Mouse (Mus musculus) heart, adult 2 months (tissue): ENCODE results near the gene Fus. TPM values are rescaled to one million over a fixed set of nuclear protein-coding genes. Genes with fewer than 3 reads are reported as not detected.

Source experiments
- DNase-seq, 2 experiments: peaks; one replicate each; pipeline ENCODE4 v3.0.0; 2021
- H3K27ac ChIP-seq: fragments of 200-600 bp; 2 replicates; pipeline ENCODE4 v1.8.1; 2022
- H3K27me3 ChIP-seq: fragments of 200-500 bp; 2 replicates; pipeline ENCODE4 v1.6.1; 2012; ENCODE audit warnings: mild to moderate bottlenecking, low read length, inconsistent platforms, mixed read lengths; ENCODE audit not compliant: control insufficient read depth, insufficient read depth
- H3K36me3 ChIP-seq: fragments of 200-500 bp; 2 replicates; pipeline ENCODE4 v1.6.1; 2012; ENCODE audit warnings: low read length, inconsistent platforms; ENCODE audit not compliant: control insufficient read depth, insufficient read depth
- H3K4me1 ChIP-seq: fragments of 200-500 bp; 2 replicates; pipeline ENCODE4 v1.6.1; 2011; ENCODE audit warnings: low read length; ENCODE audit not compliant: control insufficient read depth, insufficient read depth
- H3K4me3 ChIP-seq: fragments of 200-600 bp; 2 replicates; pipeline ENCODE4 v1.8.1; 2022
- H3K79me2 ChIP-seq: fragments of 200-500 bp; replicated peaks from 2 replicates; pipeline ENCODE4 v1.6.1; 2012; ENCODE audit warnings: mild to moderate bottlenecking, inconsistent platforms, low read length, moderate library complexity, mixed read lengths; ENCODE audit not compliant: control insufficient read depth, insufficient read depth
- H3K9ac ChIP-seq: fragments of 200-500 bp; 2 replicates; pipeline ENCODE4 v1.6.1; 2012; ENCODE audit warnings: low read depth, mild to moderate bottlenecking, control low read depth, inconsistent platforms, low read length, mixed read lengths
- CTCF ChIP-seq: fragments of 200-600 bp; IDR thresholded peaks from 2 replicates; pipeline ENCODE4 v1.8.1; 2022; ENCODE audit warnings: antibody characterized with exemption, mild to moderate bottlenecking, moderate library complexity
- EP300 ChIP-seq: fragments of 200-500 bp; IDR thresholded peaks from 2 replicates; pipeline ENCODE4 v1.6.1; 2011; ENCODE audit warnings: low read depth, low read length, control low read depth; ENCODE audit not compliant: insufficient read depth
- POLR2A ChIP-seq: fragments of 200-500 bp; IDR thresholded peaks from 2 replicates; pipeline ENCODE4 v1.6.1; 2011; ENCODE audit warnings: mild to moderate bottlenecking, low read depth, low read length, control low read depth; ENCODE audit not compliant: insufficient read depth
- WGBS: fragments of 180-500 bp; shearing (Covaris S2); methylation state at CpG from one replicate; pipeline ENCODE4 v1.1.7; 2018; 5-methylcytosine and 5-hydroxymethylcytosine counted together
- intact Hi-C: fragments of 180-260 bp; cut with DNase I; formaldehyde crosslinking; loops from one replicate; pipeline ENCODE4 v1.15.1; 2025
- polyA plus RNA-seq: library from polyadenylated mRNA; depleted of rRNA; stranded (reverse); fragments of >200 nt; gene quantifications from 2 replicates; pipeline ENCODE4 v1.2.3, GENCODE M21; 2012
- total RNA-seq, 2 experiments: library from RNA; stranded (reverse); gene quantifications; 2 replicates each; pipeline ENCODE4 v1.2.3; 2021

The Fus gene
- total and polyA plus RNA-seq, 3 experiments: 151 to 222 (median 181) TPM

DNA sequence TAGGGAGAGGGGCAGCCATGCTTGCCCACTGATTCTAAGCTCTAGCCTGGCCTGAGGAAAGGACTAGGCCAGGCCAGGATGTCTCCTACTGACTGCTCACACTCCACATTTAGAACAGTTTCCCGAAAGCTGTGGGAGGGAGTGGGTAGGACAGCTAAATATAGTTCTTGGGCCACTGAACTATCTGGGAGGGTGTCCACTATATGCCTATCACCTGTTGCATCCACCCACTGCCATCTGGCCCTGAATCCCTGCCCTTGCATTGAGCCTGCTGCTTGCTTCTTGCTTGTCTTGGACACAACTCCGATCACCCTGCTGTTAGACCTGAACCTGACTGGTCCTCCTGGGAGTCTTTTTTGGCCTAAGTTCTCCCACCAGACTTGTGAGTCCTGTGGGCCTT lies 36.4 kb downstream of the Fus start, which contains the start of gene Trim72:
Trim72 (plus strand) TSS at position 262 of the 400 bp plus-strand sequence.
- peak within 1 kb of the TSS; percentile 50 for H3K4me3 ChIP-seq
- no peaks in the 10 kb centered on the region for H3K79me2 ChIP-seq
- DNase-seq: peak; percentile 56 to 72
- H3K27me3 ChIP-seq: no peaks in the 10 kb centered on the region
- peaks cover 5% of the 10 kb centered on the region; the same call in 1 of the 2 replicates for H3K4me1 ChIP-seq
- peaks cover 5% of the 10 kb centered on the region; the same call in 1 of the 2 replicates for H3K36me3 ChIP-seq
- intact Hi-C loops: loop anchor here (2.0 kb wide), 1 partner anchor 201 kb away; no protein-coding TSS in a partner anchor
- H3K9ac ChIP-seq: peak within 1 kb of the TSS; percentile 79
- 47% methylated on average over 2 of the region's 2 CpGs for WGBS
- peak; percentile 86; the same call in 1 of the 2 replicates for TF ChIP-seq EP300
- TF ChIP-seq POLR2A: peak; percentile 86
- no peak for TF ChIP-seq CTCF
- H3K27ac ChIP-seq: peak within 1 kb of the TSS; percentile 92

DNA sequence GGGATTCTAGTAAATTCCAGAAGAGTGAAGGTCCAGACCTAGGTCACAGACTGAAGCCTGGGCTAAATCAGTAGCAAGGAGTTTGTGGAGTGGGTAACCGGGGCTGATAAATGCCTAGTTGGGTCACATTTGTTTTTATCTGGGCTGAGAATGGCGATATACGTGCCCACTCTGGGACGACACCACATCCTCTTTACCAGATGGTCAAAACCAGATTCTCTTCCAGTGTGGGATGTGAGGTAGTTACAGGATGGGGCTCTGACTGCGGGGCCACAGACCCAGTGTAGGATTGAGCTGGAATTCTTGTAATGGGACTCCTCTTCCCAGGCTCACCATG lies 36.9 kb downstream of the Fus start:
- DNase-seq: no peak
- H3K27ac ChIP-seq: peak overlapping the region; percentile 92
- peaks cover 5% of the 10 kb centered on the region; the same call in 1 of the 2 replicates for H3K4me1 ChIP-seq
- H3K79me2 ChIP-seq: no peaks in the 10 kb centered on the region
- H3K9ac ChIP-seq: peak overlapping the region; percentile 79
- WGBS: 35% methylated on average over 5 of the region's 5 CpGs
- peaks cover 5% of the 10 kb centered on the region; the same call in 1 of the 2 replicates for H3K36me3 ChIP-seq
- TF ChIP-seq POLR2A (no peak), CTCF (no peak), EP300 (no peak)
- peak overlapping the region; percentile 50 for H3K4me3 ChIP-seq
- intact Hi-C loops: loop anchor here (2.0 kb wide), 1 partner anchor 201 kb away; no protein-coding TSS in a partner anchor
- H3K27me3 ChIP-seq: no peaks in the 10 kb centered on the region

DNA sequence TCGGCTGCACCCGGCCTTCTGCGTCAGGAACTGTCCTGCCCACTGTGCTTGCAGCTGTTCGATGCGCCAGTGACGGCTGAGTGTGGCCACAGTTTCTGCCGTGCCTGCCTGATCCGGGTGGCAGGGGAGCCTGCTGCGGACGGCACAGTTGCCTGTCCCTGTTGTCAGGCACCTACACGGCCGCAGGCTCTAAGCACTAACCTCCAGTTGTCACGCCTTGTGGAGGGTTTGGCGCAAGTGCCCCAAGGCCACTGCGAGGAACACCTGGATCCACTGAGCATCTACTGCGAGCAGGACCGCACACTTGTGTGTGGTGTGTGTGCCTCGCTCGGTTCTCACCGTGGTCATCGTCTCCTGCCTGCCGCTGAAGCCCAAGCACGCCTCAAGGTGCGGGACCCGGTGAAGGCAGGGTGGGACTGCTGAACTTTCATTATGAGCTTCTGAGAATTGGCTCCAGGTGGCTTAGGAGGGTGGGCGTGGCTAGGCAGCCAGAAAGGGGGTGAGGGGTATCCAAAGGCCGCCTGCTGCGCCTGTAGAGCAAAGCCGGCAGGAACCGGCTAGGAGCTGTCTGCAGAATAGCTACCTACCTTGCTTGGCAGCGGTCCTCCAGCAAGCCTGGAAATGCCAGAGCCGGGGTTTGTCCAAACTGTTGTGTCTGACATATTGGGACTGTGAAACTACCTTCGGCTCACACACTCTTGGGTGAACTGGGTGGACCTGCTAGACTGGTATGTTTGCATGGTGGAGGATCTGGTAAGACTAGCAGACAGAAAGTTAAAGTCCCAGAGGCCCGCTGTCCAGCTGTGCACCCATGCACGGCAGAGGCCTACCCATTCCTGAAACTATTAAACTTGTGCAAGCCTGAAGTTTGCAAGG lies 37.5 kb downstream of the Fus start:
- H3K4me3 ChIP-seq: peak overlapping the region; percentile 50
- peaks cover 5% of the 10 kb centered on the region; the same call in 1 of the 2 replicates for H3K4me1 ChIP-seq
- WGBS: 35% methylated on average over 35 of the region's 35 CpGs
- peak; percentile 41 to 46 for DNase-seq
- H3K9ac ChIP-seq: peak overlapping the region; percentile 79
- intact Hi-C loops: loop anchor here (2.0 kb wide), 1 partner anchor 200 kb away; no protein-coding TSS in a partner anchor
- H3K27ac ChIP-seq: peak overlapping the region; percentile 92
- TF ChIP-seq POLR2A: no peak; the same call in 1 of the 2 replicates
- no peaks in the 10 kb centered on the region for H3K79me2 ChIP-seq
- no peaks in the 10 kb centered on the region for H3K27me3 ChIP-seq
- H3K36me3 ChIP-seq: peaks cover 5% of the 10 kb centered on the region; the same call in 1 of the 2 replicates

GRCm38 (mm10) chr7:128006193-128006592 lies 38.9 kb downstream of the Fus start:
- H3K27ac ChIP-seq: no peak overlapping the region
- no peak overlapping the region; the same call in 1 of the 2 replicates for H3K9ac ChIP-seq
- WGBS: 56% methylated on average over 7 of the region's 7 CpGs
- H3K79me2 ChIP-seq: no peaks in the 10 kb centered on the region
- H3K36me3 ChIP-seq: no peaks in the 10 kb centered on the region
- intact Hi-C loops: no loop called here
- TF ChIP-seq CTCF: no peak
- TF ChIP-seq POLR2A: no peak
- no peak for TF ChIP-seq EP300
- H3K4me3 ChIP-seq: no peak overlapping the region
- DNase-seq: no peak
- no peaks in the 10 kb centered on the region; the same call in 1 of the 2 replicates for H3K27me3 ChIP-seq
- peaks cover 3% of the 10 kb centered on the region; the same call in 1 of the 2 replicates for H3K4me1 ChIP-seq

DNA sequence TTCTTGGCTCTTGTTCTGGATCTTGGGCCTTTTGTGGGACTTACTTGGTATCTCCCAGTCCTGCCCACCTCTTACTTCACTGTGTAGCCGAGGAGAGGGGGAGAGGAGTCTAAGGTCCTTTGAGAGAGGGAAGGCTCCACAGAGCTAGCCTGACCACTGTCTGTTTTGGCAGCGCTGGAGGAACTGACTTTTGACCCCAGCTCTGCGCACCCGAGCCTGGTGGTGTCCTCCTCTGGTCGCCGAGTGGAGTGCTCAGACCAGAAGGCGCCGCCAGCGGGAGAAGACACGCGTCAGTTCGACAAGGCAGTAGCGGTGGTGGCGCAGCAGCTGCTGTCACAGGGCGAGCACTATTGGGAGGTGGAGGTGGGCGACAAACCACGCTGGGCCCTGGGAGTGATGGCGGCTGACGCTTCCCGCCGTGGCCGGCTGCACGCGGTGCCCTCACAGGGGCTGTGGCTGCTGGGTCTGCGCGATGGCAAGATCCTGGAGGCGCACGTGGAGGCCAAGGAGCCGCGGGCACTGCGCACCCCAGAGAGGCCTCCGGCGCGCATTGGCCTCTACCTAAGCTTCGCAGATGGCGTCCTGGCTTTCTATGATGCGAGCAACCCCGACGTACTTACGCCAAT lies 42.6 kb downstream of the Fus start:
- 49% methylated on average over 40 of the region's 40 CpGs for WGBS
- no peaks in the 10 kb centered on the region for H3K36me3 ChIP-seq
- no peaks in the 10 kb centered on the region; the same call in 1 of the 2 replicates for H3K27me3 ChIP-seq
- no peak overlapping the region for H3K4me3 ChIP-seq
- no peaks in the 10 kb centered on the region for H3K4me1 ChIP-seq
- DNase-seq: no peak
- TF ChIP-seq POLR2A: no peak
- no peak for TF ChIP-seq EP300
- no peak for TF ChIP-seq CTCF
- H3K9ac ChIP-seq: no peak overlapping the region
- no peaks in the 10 kb centered on the region for H3K79me2 ChIP-seq
- no peak overlapping the region for H3K27ac ChIP-seq
- intact Hi-C loops: no loop called here
